Mouse (Mus musculus): ENCODE measurements around the gene Gm11541. TPM values are rescaled to one million over a fixed set of nuclear protein-coding genes. Genes with fewer than 3 reads are reported as not detected.

The Gm11541 gene
- polyA plus RNA-seq, 1 experiment, result not detected

GRCm38 (mm10) chr11:94674984-94675383, 29.3 kb downstream of the Gm11541 start:
- TF ChIP-seq GATA1 (IDR thresholded peaks at IDR 0.05; ENCODE audit: low read length), result no peak

GRCm38 (mm10) chr11:94665281-94665680, 39.0 kb downstream of the Gm11541 start:
- TF ChIP-seq GATA1 (IDR thresholded peaks at IDR 0.05; ENCODE audit: low read length), result no peak

GRCm38 (mm10) chr11:94661344-94661743, 43.0 kb downstream of the Gm11541 start:
- TF ChIP-seq GATA1 (IDR thresholded peaks at IDR 0.05; ENCODE audit: low read length), result no peak

GRCm38 (mm10) chr11:94653663-94654436, 50.4 kb downstream of the Gm11541 start, which contains the start of the genes Mrpl27 and Eme1:
TSS of gene Mrpl27 (plus strand) at chr11:94653767.
TSS of gene Eme1 (minus strand) at chr11:94653964.
- TF ChIP-seq GATA1 (IDR thresholded peaks at IDR 0.05; ENCODE audit: low read length), result no peak

- no peak for TF ChIP-seq GATA1 (IDR thresholded peaks at IDR 0.05; ENCODE audit: low read length)
These were observed 51.3 kb downstream of the Gm11541 start for GRCm38 (mm10) chr11:94652973-94653372.

- no peak for TF ChIP-seq GATA1 (IDR thresholded peaks at IDR 0.05; ENCODE audit: low read length)
These were observed 57.8 kb downstream of the Gm11541 start for GRCm38 (mm10) chr11:94646457-94646856.

Other genes starting within 250 kb of the Gm11541 start
- gene Cacna1g, start 230.3 kb downstream of the Gm11541 start, polyA plus RNA-seq (2012), result not detected in 2 replicates
- not detected in 2 replicates for gene Spata20, start 218.3 kb downstream of the Gm11541 start, polyA plus RNA-seq (2012)
- not detected in 2 replicates for gene Epn3, start 204.5 kb downstream of the Gm11541 start, polyA plus RNA-seq (2012)
- gene Mycbpap, start 182.8 kb downstream of the Gm11541 start, polyA plus RNA-seq (2012), result not detected in 2 replicates
- 7.4 and 9.0 TPM in 2 replicates for gene Rsad1, start 155.2 kb downstream of the Gm11541 start, polyA plus RNA-seq (2012)
- not detected in 2 replicates for gene Chad, start 139.5 kb downstream of the Gm11541 start, polyA plus RNA-seq (2012)
- 0.08 and 0.17 TPM in 2 replicates for gene Acsf2, start 102.6 kb downstream of the Gm11541 start, polyA plus RNA-seq (2012)
- gene Lrrc59, start 74.7 kb downstream of the Gm11541 start, polyA plus RNA-seq (2012), result 189 and 198 TPM in 2 replicates
- 108 and 114 TPM in 2 replicates for gene Mrpl27, start 50.7 kb downstream of the Gm11541 start, polyA plus RNA-seq (2012)
- 31.3 and 44.4 TPM in 2 replicates for gene Eme1, start 50.5 kb downstream of the Gm11541 start, polyA plus RNA-seq (2012)
- 12.6 and 13.4 TPM in 2 replicates for gene Xylt2, start 27.0 kb downstream of the Gm11541 start, polyA plus RNA-seq (2012)
- gene Cdc34b, start 37.3 kb upstream of the Gm11541 start, polyA plus RNA-seq (2012), result 0.06 and 0.12 TPM in 2 replicates
- not detected in 2 replicates for gene Tmem92, start 78.2 kb upstream of the Gm11541 start, polyA plus RNA-seq (2012)
- 0.01 TPM in 2 replicates for gene Col1a1, start 231.7 kb upstream of the Gm11541 start, polyA plus RNA-seq (2012)

Measured in G1E-ER4 (cell line).